Mouse (Mus musculus): ENCODE data around the gene Col11a1. TPM values are rescaled to one million over a fixed set of nuclear protein-coding genes. Genes with fewer than 3 reads are reported as not detected.

Gene Col11a1
- total and polyA plus RNA-seq, 3 experiments = not detected

GRCm38 (mm10) chr3:114032333-114032732 lies 2.0 kb downstream of the Col11a1 start:
- dilution Hi-C loops (cut with MboI; ENCODE audit: extremely low pct_ligation_motif_present, extremely low pct_unique_long_range_greater_than_20kb, low sequenced_read_pairs) (no loop called here), in situ Hi-C loops (cut with MboI; ENCODE audit: low pct_ligation_motif_present, low pct_unique_long_range_greater_than_20kb, low sequenced_read_pairs) (no loop called here)
- no peaks in the 10 kb centered on the region for H3K36me3 ChIP-seq (replicated peaks in 1 of 2; ENCODE audit: control insufficient read depth in 1 of 2, insufficient read depth in 1 of 2, low read length in 1 of 2)
- no peak overlapping the region for H3K4me2 ChIP-seq (ENCODE audit: insufficient read depth, low read depth, poor library complexity, severe bottlenecking)
- H3K9me3 ChIP-seq (replicated peaks; ENCODE audit: low read length) = peaks cover 43% of the 10 kb centered on the region
- H3K27me3 ChIP-seq (replicated peaks) = no peaks in the 10 kb centered on the region
- no peak for DNase-seq (ENCODE audit: extremely low read depth)
- no peaks in the 10 kb centered on the region for H3K79me2 ChIP-seq (replicated peaks; ENCODE audit: control insufficient read depth, extremely low read depth, insufficient read depth, poor library complexity, severe bottlenecking)
- no peak for TF ChIP-seq ETS1 (conservative IDR thresholded peaks at IDR 0.05; ENCODE audit: low read depth, low read length)
- no peak for TF ChIP-seq PAX5 (IDR thresholded peaks at IDR 0.05; ENCODE audit: low read length)
- TF ChIP-seq CTCF (conservative IDR thresholded peaks at IDR 0.05 in 1 of 2, IDR thresholded peaks at IDR 0.05 in 1 of 2; ENCODE audit: low read depth in 2 of 2, low read length in 2 of 2) = no peak
- no peak for TF ChIP-seq ZKSCAN1 (IDR thresholded peaks at IDR 0.05; ENCODE audit: borderline replicate concordance, low read depth, low read length)
- no peak for TF ChIP-seq BHLHE40 (IDR thresholded peaks at IDR 0.05; ENCODE audit: low read depth, low read length)
- no peak for TF ChIP-seq SIN3A (IDR thresholded peaks at IDR 0.05; ENCODE audit: low read length)
- no peak for TF ChIP-seq TBP (conservative IDR thresholded peaks at IDR 0.05; ENCODE audit: low read depth, low read length)
- TF ChIP-seq ZNF384 (IDR thresholded peaks at IDR 0.05; ENCODE audit: low read depth, low read length) = no peak
- no peak for TF ChIP-seq IRF4 (IDR thresholded peaks at IDR 0.05; ENCODE audit: low read depth, low read length)
- no peak for TF ChIP-seq MXI1 (IDR thresholded peaks at IDR 0.05; ENCODE audit: low read depth, low read length)
- TF ChIP-seq CHD2 (IDR thresholded peaks at IDR 0.05; ENCODE audit: low read length) = no peak
- H3K4me1 ChIP-seq (ENCODE audit: control insufficient read depth in 1 of 2, insufficient read depth in 2 of 2) = no peaks in the 10 kb centered on the region
- H3K4me3 ChIP-seq (replicated peaks in 1 of 3; ENCODE audit: low read depth in 2 of 3, low read length in 2 of 3, poor library complexity in 1 of 3) = no peak overlapping the region
- H3K27ac ChIP-seq (ENCODE audit: insufficient read depth, low read depth) = no peak overlapping the region
- H3K9ac ChIP-seq (ENCODE audit: insufficient read depth, low read depth) = no peak overlapping the region

- DNase-seq (ENCODE audit: extremely low read depth) = no peak
- Histone ChIP-seq H3K4me3 (replicated peaks in 1 of 3; ENCODE audit: low read depth in 2 of 3, low read length in 2 of 3, poor library complexity in 1 of 3) (no peak overlapping the region), H3K79me2 (replicated peaks; ENCODE audit: control insufficient read depth, extremely low read depth, insufficient read depth, poor library complexity, severe bottlenecking) (no peaks in the 10 kb centered on the region), H3K27ac (ENCODE audit: insufficient read depth, low read depth) (no peak overlapping the region), H3K4me2 (ENCODE audit: insufficient read depth, low read depth, poor library complexity, severe bottlenecking) (no peak overlapping the region), H3K36me3 (replicated peaks in 1 of 2; ENCODE audit: control insufficient read depth in 1 of 2, insufficient read depth in 1 of 2, low read length in 1 of 2) (no peaks in the 10 kb centered on the region), H3K9ac (ENCODE audit: insufficient read depth, low read depth) (no peak overlapping the region), H3K9me3 (replicated peaks; ENCODE audit: low read length) (peaks cover 10% of the 10 kb centered on the region), H3K27me3 (replicated peaks) (no peaks in the 10 kb centered on the region), H3K4me1 (ENCODE audit: control insufficient read depth in 1 of 2, insufficient read depth in 2 of 2) (no peaks in the 10 kb centered on the region)
- in situ Hi-C loops (cut with MboI; ENCODE audit: low pct_ligation_motif_present, low pct_unique_long_range_greater_than_20kb, low sequenced_read_pairs) = no loop called here
- dilution Hi-C loops (cut with MboI; ENCODE audit: extremely low pct_ligation_motif_present, extremely low pct_unique_long_range_greater_than_20kb, low sequenced_read_pairs) = no loop called here
- TF ChIP-seq EP300 (IDR thresholded peaks at IDR 0.05; ENCODE audit: low read length) (no peak), TBP (conservative IDR thresholded peaks at IDR 0.05; ENCODE audit: low read depth, low read length) (no peak), MAZ (IDR thresholded peaks at IDR 0.05; ENCODE audit: low read depth, low read length) (no peak), ZKSCAN1 (IDR thresholded peaks at IDR 0.05; ENCODE audit: borderline replicate concordance, low read depth, low read length) (no peak), CHD1 (IDR thresholded peaks at IDR 0.05; ENCODE audit: low read depth, low read length) (no peak), ZNF384 (IDR thresholded peaks at IDR 0.05; ENCODE audit: low read depth, low read length) (no peak)
Measured at GRCm38 (mm10) chr3:114052406-114052805, 22.1 kb downstream of the Col11a1 start.

- DNase-seq (ENCODE audit: extremely low read depth) = no peak
- H3K4me3 ChIP-seq (replicated peaks in 1 of 3; ENCODE audit: low read depth in 2 of 3, low read length in 2 of 3, poor library complexity in 1 of 3) = no peak overlapping the region
- H3K4me2 ChIP-seq (ENCODE audit: insufficient read depth, low read depth, poor library complexity, severe bottlenecking) = no peak overlapping the region
- no peaks in the 10 kb centered on the region for H3K79me2 ChIP-seq (replicated peaks; ENCODE audit: control insufficient read depth, extremely low read depth, insufficient read depth, poor library complexity, severe bottlenecking)
- no peak overlapping the region for H3K9ac ChIP-seq (ENCODE audit: insufficient read depth, low read depth)
- peaks cover 10% of the 10 kb centered on the region for H3K9me3 ChIP-seq (replicated peaks; ENCODE audit: low read length)
- H3K27me3 ChIP-seq (replicated peaks) = no peaks in the 10 kb centered on the region
- dilution Hi-C loops (cut with MboI; ENCODE audit: extremely low pct_ligation_motif_present, extremely low pct_unique_long_range_greater_than_20kb, low sequenced_read_pairs) (no loop called here), in situ Hi-C loops (cut with MboI; ENCODE audit: low pct_ligation_motif_present, low pct_unique_long_range_greater_than_20kb, low sequenced_read_pairs) (no loop called here)
- H3K27ac ChIP-seq (ENCODE audit: insufficient read depth, low read depth) = no peak overlapping the region
- no peaks in the 10 kb centered on the region for H3K36me3 ChIP-seq (replicated peaks in 1 of 2; ENCODE audit: control insufficient read depth in 1 of 2, insufficient read depth in 1 of 2, low read length in 1 of 2)
- H3K4me1 ChIP-seq (ENCODE audit: control insufficient read depth in 1 of 2, insufficient read depth in 2 of 2) = no peaks in the 10 kb centered on the region
- no peak for TF ChIP-seq MYC (IDR thresholded peaks at IDR 0.05; ENCODE audit: low read depth, low read length)
- no peak for TF ChIP-seq SMC3 (IDR thresholded peaks at IDR 0.05; ENCODE audit: low read depth, low read length)
- no peak for TF ChIP-seq UBTF (IDR thresholded peaks at IDR 0.05; ENCODE audit: low read depth, low read length)
- TF ChIP-seq RAD21 (IDR thresholded peaks at IDR 0.05; ENCODE audit: low read depth, low read length) = no peak
- TF ChIP-seq BHLHE40 (IDR thresholded peaks at IDR 0.05; ENCODE audit: low read depth, low read length) = no peak
- TF ChIP-seq JUN (IDR thresholded peaks at IDR 0.05; ENCODE audit: insufficient read depth, low read depth, low read length) = no peak
- TF ChIP-seq NRF1 (IDR thresholded peaks at IDR 0.05; ENCODE audit: low read depth, low read length) = no peak
- TF ChIP-seq HCFC1 (IDR thresholded peaks at IDR 0.05; ENCODE audit: low read depth, low read length) = no peak
- no peak for TF ChIP-seq MEF2A (IDR thresholded peaks at IDR 0.05; ENCODE audit: borderline replicate concordance, low read depth, low read length)
- no peak for TF ChIP-seq CTCF (conservative IDR thresholded peaks at IDR 0.05 in 1 of 2, IDR thresholded peaks at IDR 0.05 in 1 of 2; ENCODE audit: low read depth in 2 of 2, low read length in 2 of 2)
- TF ChIP-seq SIN3A (IDR thresholded peaks at IDR 0.05; ENCODE audit: low read length) = no peak
- TF ChIP-seq E2F4 (IDR thresholded peaks at IDR 0.05; ENCODE audit: insufficient replicate concordance, low read depth, low read length) = no peak
- TF ChIP-seq TBP (conservative IDR thresholded peaks at IDR 0.05; ENCODE audit: low read depth, low read length) = no peak
- no peak for TF ChIP-seq KAT2A (IDR thresholded peaks at IDR 0.05; ENCODE audit: insufficient replicate concordance, low read length)
- TF ChIP-seq USF1 (IDR thresholded peaks at IDR 0.05; ENCODE audit: low read depth, low read length) = no peak
- no peak for TF ChIP-seq ZNF384 (IDR thresholded peaks at IDR 0.05; ENCODE audit: low read depth, low read length)
Measured at GRCm38 (mm10) chr3:114053501-114053900, 23.2 kb downstream of the Col11a1 start.

Measured in CH12.LX (cell line).